18 mouse cellular contexts compared by ENCODE assay signal in genomic region chr6:102231015-102231414, GRCm38 (mm10).
DNase-seq lines count a peak whose midpoint lies in the region; ATAC-seq lines count a peak whose summit lies in the region.
"Had no signal": no experiment of that assay in that cellular context is flagged by ENCODE, and none has a peak within 500 bp of the region (broad histone marks: within the 10 kb centered on the region; RNA-seq: fewer than 3 reads in every experiment).

No protein-coding gene starts in this region.

- ATAC-seq in hematopoietic stem cell, adult 5-6 weeks (replicated peaks in 1 of 2; ENCODE audit: insufficient read depth in 1 of 2, low FRiP score in 2 of 2, low TSS enrichment in 1 of 2, low read depth in 1 of 2, poor library complexity in 2 of 2, severe bottlenecking in 2 of 2), result peak; percentile 64 to 73; a peak in 3 of 4 replicates
- ATAC-seq: activated CD4-positive, CD25-positive, alpha-beta regulatory T cell, adult 4 months; forebrain, embryonic 13.5 days; forebrain, embryonic 15.5 days; forebrain, postnatal 0 days; Patski had no signal

- DNase-seq in MEL-GATA-1-ER (ENCODE audit: extremely low read depth, low read depth), result peak; percentile 43
- DNase-seq in cerebellum, postnatal 25 days, result no peak
- no peak for DNase-seq in urinary bladder, postnatal 36 days (ENCODE audit: low spot score in 2 of 2)
- DNase-seq in gastrocnemius, adult 18-20 months (ENCODE audit: low spot score), result no peak
- DNase-seq: adrenal gland, adult 8-10 months; adrenal gland, postnatal 14 days; adrenal gland, postnatal 36 days; cerebellum, adult 11-12 months; cerebellum, adult 2 months; cerebellum, adult 9-10 months; cerebellum, postnatal 10 days; cerebellum, postnatal 36 days; forebrain, postnatal 0 days had no signal
